Mouse (Mus musculus) hindbrain, embryonic 14.5 days (tissue): Measurements from ENCODE around the gene Slc7a6. TPM values are rescaled to one million over a fixed set of nuclear protein-coding genes. Genes with fewer than 3 reads are reported as not detected.

Experiments
- ATAC-seq: fragments of 200-750 bp; cut with Nextera tagmentation; 2 replicates; pipeline ENCODE4 v1.8.0; 2017; ENCODE audit warnings: moderate number of reproducible peaks, mild to moderate bottlenecking, moderate TSS enrichment, moderate library complexity; ENCODE audit not compliant: low FRiP score
- DNase-seq: peaks from one replicate; pipeline ENCODE4 v3.0.0-alpha.2; 2015; ENCODE audit warnings: low spot score
- H3K27ac ChIP-seq: fragments of 300-500 bp; sonication (generic); 2 replicates; pipeline ENCODE4 v1.5.1; 2014; ENCODE audit warnings: mild to moderate bottlenecking, moderate library complexity
- H3K27me3 ChIP-seq: fragments of 300-500 bp; sonication (generic); 2 replicates; pipeline ENCODE4 v1.6.1; 2014; ENCODE audit warnings: mild to moderate bottlenecking, low read length, mixed read lengths; ENCODE audit not compliant: control insufficient read depth, insufficient read depth
- H3K36me3 ChIP-seq: fragments of 300-500 bp; sonication (generic); replicated peaks from 2 replicates; pipeline ENCODE4 v1.6.1; 2014; ENCODE audit not compliant: control insufficient read depth, insufficient read depth
- H3K4me1 ChIP-seq: fragments of 300-500 bp; sonication (generic); replicated peaks from 2 replicates; pipeline ENCODE4 v1.6.1; 2014; ENCODE audit warnings: antibody characterized with exemption, low read length, mixed read lengths; ENCODE audit not compliant: control insufficient read depth, insufficient read depth
- H3K4me2 ChIP-seq: fragments of 300-500 bp; sonication (generic); replicated peaks from 2 replicates; pipeline ENCODE4 v1.6.1; 2014; ENCODE audit warnings: mild to moderate bottlenecking, moderate library complexity
- H3K4me3 ChIP-seq: fragments of 300-500 bp; sonication (generic); replicated peaks from 2 replicates; pipeline ENCODE4 v1.5.1; 2014; ENCODE audit warnings: mild to moderate bottlenecking, low read length
- H3K9ac ChIP-seq: fragments of 300-500 bp; sonication (generic); 2 replicates; pipeline ENCODE4 v1.6.1; 2014
- H3K9me3 ChIP-seq: fragments of 300-500 bp; sonication (generic); 2 replicates; pipeline ENCODE4 v1.6.1; 2016; ENCODE audit warnings: low read length; ENCODE audit not compliant: control insufficient read depth
- WGBS: fragments of 180-500 bp; shearing (Covaris S2); extraction: QIAGEN DNeasy Blood & Tissue Kit; methylation state at CpG from one replicate; pipeline ENCODE4 v1.1.7; 2014; 5-methylcytosine and 5-hydroxymethylcytosine counted together
- polyA plus RNA-seq: library from polyadenylated mRNA; unstranded; fragments of >200 nt; fragmentation: Nextera tagmentation; extraction: Ambion mirVana; gene quantifications from 2 replicates; pipeline ENCODE4 v1.2.1, GENCODE M21; 2014

The Slc7a6 gene
- polyA plus RNA-seq, 1 experiment from 2014 or later: 67.3 TPM

- H3K4me2 ChIP-seq: no peak overlapping the region
- H3K4me1 ChIP-seq: peaks cover 10% of the 10 kb centered on the region
- peaks cover 45% of the 10 kb centered on the region for H3K36me3 ChIP-seq
- no peak overlapping the region for H3K27ac ChIP-seq
- 92% methylated on average over 7 of the region's 7 CpGs for WGBS
- H3K9ac ChIP-seq: no peak overlapping the region
- DNase-seq: no peak
- ATAC-seq: no peak
- peaks cover 37% of the 10 kb centered on the region for H3K27me3 ChIP-seq
- H3K4me3 ChIP-seq: no peak overlapping the region
- H3K9me3 ChIP-seq: no peaks in the 10 kb centered on the region
Measured at GRCm38 (mm10) chr8:106131488-106132222, 37.0 kb upstream of the Slc7a6 start.

- WGBS: 93% methylated on average over 11 of the region's 11 CpGs
- Histone ChIP-seq H3K9me3 (no peaks in the 10 kb centered on the region), H3K4me3 (no peak overlapping the region), H3K4me2 (no peak overlapping the region), H3K36me3 (peaks cover 39% of the 10 kb centered on the region), H3K27ac (no peak overlapping the region), H3K4me1 (peaks cover 17% of the 10 kb centered on the region), H3K9ac (no peak overlapping the region), H3K27me3 (peaks cover 44% of the 10 kb centered on the region)
- DNase-seq: no peak
- ATAC-seq: no peak
Measured at GRCm38 (mm10) chr8:106132356-106132755, 36.3 kb upstream of the Slc7a6 start.

- H3K27me3 ChIP-seq: peaks cover 56% of the 10 kb centered on the region
- no peak overlapping the region for H3K4me2 ChIP-seq
- no peak for DNase-seq
- H3K4me3 ChIP-seq: no peak overlapping the region
- WGBS: 66% methylated on average over 13 of the region's 13 CpGs
- H3K36me3 ChIP-seq: peaks cover 27% of the 10 kb centered on the region
- no peaks in the 10 kb centered on the region for H3K9me3 ChIP-seq
- peaks cover 22% of the 10 kb centered on the region for H3K4me1 ChIP-seq
- no peak overlapping the region for H3K27ac ChIP-seq
- no peak overlapping the region for H3K9ac ChIP-seq
- no peak for ATAC-seq
Measured at GRCm38 (mm10) chr8:106133526-106133925, 35.1 kb upstream of the Slc7a6 start.

GRCm38 (mm10) chr8:106133946-106134345, 34.7 kb upstream of the Slc7a6 start:
- Histone ChIP-seq H3K4me1 (peaks cover 22% of the 10 kb centered on the region), H3K9ac (no peak overlapping the region), H3K27ac (no peak overlapping the region), H3K9me3 (no peaks in the 10 kb centered on the region), H3K4me3 (no peak overlapping the region), H3K27me3 (peaks cover 60% of the 10 kb centered on the region), H3K4me2 (no peak overlapping the region), H3K36me3 (peaks cover 23% of the 10 kb centered on the region)
- DNase-seq (no peak), ATAC-seq (no peak)
- 77% methylated on average over 6 of the region's 6 CpGs for WGBS

- 36% methylated on average over 14 of the region's 14 CpGs for WGBS
- DNase-seq (no peak), ATAC-seq (no peak)
Measured at GRCm38 (mm10) chr8:106134751-106135571, 33.7 kb upstream of the Slc7a6 start.

GRCm38 (mm10) chr8:106135672-106136071, 33.0 kb upstream of the Slc7a6 start:
- no peak overlapping the region for H3K27ac ChIP-seq
- 7% methylated on average over 19 of the region's 19 CpGs for WGBS
- peaks cover 22% of the 10 kb centered on the region for H3K4me1 ChIP-seq
- no peak for DNase-seq
- ATAC-seq: no peak
- peaks cover 8% of the 10 kb centered on the region for H3K36me3 ChIP-seq
- peak overlapping the region; percentile 68 for H3K4me2 ChIP-seq
- no peak overlapping the region for H3K9ac ChIP-seq
- no peaks in the 10 kb centered on the region for H3K9me3 ChIP-seq
- H3K27me3 ChIP-seq: peaks cover 75% of the 10 kb centered on the region
- H3K4me3 ChIP-seq: peak overlapping the region; percentile 40; the same call in 1 of the 2 replicates

More at GRCm38 (mm10) chr8:106134751-106135571, 33.7 kb upstream of the Slc7a6 start:
- H3K36me3 ChIP-seq: peaks cover 13% of the 10 kb centered on the region
- H3K27ac ChIP-seq: no peak overlapping the region
- H3K27me3 ChIP-seq: peaks cover 70% of the 10 kb centered on the region
- no peaks in the 10 kb centered on the region for H3K9me3 ChIP-seq
- no peak overlapping the region for H3K4me3 ChIP-seq
- peaks cover 22% of the 10 kb centered on the region for H3K4me1 ChIP-seq
- no peak overlapping the region for H3K9ac ChIP-seq
- no peak overlapping the region for H3K4me2 ChIP-seq

GRCm38 (mm10) chr8:106136156-106137130, 32.2 kb upstream of the Slc7a6 start, which contains the start of gene Esrp2:
Gene Esrp2, minus strand, starts transcription at chr8:106136974.
- H3K4me2 ChIP-seq: peak within 1 kb of the TSS; percentile 68
- no peaks in the 10 kb centered on the region for H3K9me3 ChIP-seq
- WGBS: 1% methylated on average over 77 of the region's 86 CpGs
- H3K36me3 ChIP-seq: peaks cover 8% of the 10 kb centered on the region
- peaks cover 22% of the 10 kb centered on the region for H3K4me1 ChIP-seq
- DNase-seq (no peak), ATAC-seq (no peak)
- H3K4me3 ChIP-seq: peak within 1 kb of the TSS; percentile 40
- no peak within 1 kb of the TSS for H3K27ac ChIP-seq
- peaks cover 75% of the 10 kb centered on the region for H3K27me3 ChIP-seq
- H3K9ac ChIP-seq: peak within 1 kb of the TSS; percentile 46

- peak overlapping the region; percentile 68 for H3K4me2 ChIP-seq
- peaks cover 75% of the 10 kb centered on the region for H3K27me3 ChIP-seq
- WGBS: 5% methylated on average over 22 of the region's 22 CpGs
- no peaks in the 10 kb centered on the region for H3K9me3 ChIP-seq
- ATAC-seq (no peak), DNase-seq (no peak)
- peak overlapping the region; percentile 46; the same call in 1 of the 2 replicates for H3K9ac ChIP-seq
- H3K4me3 ChIP-seq: peak overlapping the region; percentile 40
- H3K4me1 ChIP-seq: peaks cover 22% of the 10 kb centered on the region
- H3K27ac ChIP-seq: no peak overlapping the region
- peaks cover 6% of the 10 kb centered on the region for H3K36me3 ChIP-seq
Measured at GRCm38 (mm10) chr8:106137218-106137905, 31.3 kb upstream of the Slc7a6 start.
